Mouse (Mus musculus) c-Kit-negative CD71-positive TER-119-positive erythroid progenitor cells, embryonic 14.5 days (primary cell): Measurements from ENCODE around the gene Acbd5.
"Not testable (repeated sequence)": the region's sequence is repeated elsewhere in the genome, so short reads cannot be mapped to it uniquely, and the experiment has no call there.

ENCODE experiments used
- DNase-seq: peaks from one replicate; pipeline ENCODE4 v3.0.0-alpha.2; 2013; ENCODE audit warnings: low read depth, low spot score

Acbd5 gene

GRCm38 (mm10) chr2:23067552-23068369 lies at the start of gene Acbd5:
TSS of gene Acbd5 (plus strand) at chr2:23068167.
- peak; percentile 82 for DNase-seq

GRCm38 (mm10) chr2:23019170-23019569 lies 48.8 kb upstream of the Acbd5 start:
- DNase-seq: no peak

GRCm38 (mm10) chr2:23021320-23021719 lies 46.6 kb upstream of the Acbd5 start:
- no peak for DNase-seq

GRCm38 (mm10) chr2:23021721-23022120 lies 46.2 kb upstream of the Acbd5 start:
- DNase-seq: peak; percentile 50

- no peak for DNase-seq
Measured at GRCm38 (mm10) chr2:23023023-23023422, 44.9 kb upstream of the Acbd5 start.

- no peak for DNase-seq
Measured at GRCm38 (mm10) chr2:23023714-23024282, 44.2 kb upstream of the Acbd5 start.

GRCm38 (mm10) chr2:23026379-23026778 lies 41.6 kb upstream of the Acbd5 start:
- no peak for DNase-seq

GRCm38 (mm10) chr2:23028826-23029225 lies 39.1 kb upstream of the Acbd5 start:
- DNase-seq: no peak

- DNase-seq: no peak
Measured at GRCm38 (mm10) chr2:23030631-23031030, 37.3 kb upstream of the Acbd5 start.

GRCm38 (mm10) chr2:23034692-23035435 lies 33.1 kb upstream of the Acbd5 start:
- DNase-seq: no peak

- no peak for DNase-seq
Measured at GRCm38 (mm10) chr2:23035467-23035866, 32.5 kb upstream of the Acbd5 start.

- DNase-seq: peak; percentile 50
Measured at GRCm38 (mm10) chr2:23039082-23040000, 28.6 kb upstream of the Acbd5 start.

GRCm38 (mm10) chr2:23040001-23040646 lies 27.8 kb upstream of the Acbd5 start, which contains the start of gene Abi1:
TSS of gene Abi1 (minus strand) at chr2:23040241.
- DNase-seq: peak; percentile 90

GRCm38 (mm10) chr2:23040690-23041089 lies 27.3 kb upstream of the Acbd5 start:
- not testable (repeated sequence) for DNase-seq

GRCm38 (mm10) chr2:23041457-23041856 lies 26.5 kb upstream of the Acbd5 start:
- DNase-seq: no peak

GRCm38 (mm10) chr2:23042189-23042588 lies 25.8 kb upstream of the Acbd5 start:
- DNase-seq: no peak

GRCm38 (mm10) chr2:23045703-23046102 lies 22.3 kb upstream of the Acbd5 start:
- DNase-seq: no peak

GRCm38 (mm10) chr2:23048006-23048405 lies 20.0 kb upstream of the Acbd5 start:
- DNase-seq: no peak

GRCm38 (mm10) chr2:23051890-23052289 lies 16.1 kb upstream of the Acbd5 start:
- no peak for DNase-seq

GRCm38 (mm10) chr2:23052523-23052922 lies 15.4 kb upstream of the Acbd5 start:
- DNase-seq: no peak

GRCm38 (mm10) chr2:23068370-23068737 lies 387 bp downstream of the Acbd5 start:
- DNase-seq: peak; percentile 35
